Mouse (Mus musculus) lung, embryonic 16.5 days (tissue): Measurements from ENCODE around the gene Rassf7. TPM values are rescaled to one million over a fixed set of nuclear protein-coding genes. Genes with fewer than 3 reads are reported as not detected.

Experiments used
- ATAC-seq: fragments of 200-750 bp; cut with Nextera tagmentation; 2 replicates; pipeline ENCODE4 v1.8.0; 2017; ENCODE audit warnings: low read depth, mild to moderate bottlenecking, moderate library complexity
- H3K27ac ChIP-seq: fragments of 300-500 bp; sonication (generic); 2 replicates; pipeline ENCODE4 v1.5.1; 2014; ENCODE audit warnings: mild to moderate bottlenecking, control low read depth, low read length
- H3K27me3 ChIP-seq: fragments of 300-500 bp; sonication (generic); 2 replicates; pipeline ENCODE4 v1.6.1; 2014; ENCODE audit warnings: low read depth, low read length, mixed read lengths; ENCODE audit not compliant: control insufficient read depth, insufficient read depth
- H3K36me3 ChIP-seq: fragments of 300-500 bp; sonication (generic); 2 replicates; pipeline ENCODE4 v1.6.1; 2014; ENCODE audit warnings: low read length; ENCODE audit not compliant: control insufficient read depth, insufficient read depth
- H3K4me1 ChIP-seq: fragments of 300-500 bp; sonication (generic); replicated peaks from 2 replicates; pipeline ENCODE4 v1.6.1; 2014; ENCODE audit warnings: low read length, mixed read lengths; ENCODE audit not compliant: control insufficient read depth, insufficient read depth
- H3K4me2 ChIP-seq: fragments of 300-500 bp; sonication (generic); 2 replicates; pipeline ENCODE4 v1.6.1; 2014; ENCODE audit warnings: low read depth, low read length, control low read depth
- H3K4me3 ChIP-seq: fragments of 300-500 bp; sonication (generic); 2 replicates; pipeline ENCODE4 v1.5.1; 2014; ENCODE audit warnings: mild to moderate bottlenecking, low read length, control low read depth
- H3K9ac ChIP-seq: fragments of 300-500 bp; sonication (generic); 2 replicates; pipeline ENCODE4 v1.6.1; 2014; ENCODE audit warnings: low read length, control low read depth
- H3K9me3 ChIP-seq: fragments of 300-500 bp; sonication (generic); 2 replicates; pipeline ENCODE4 v1.6.1; 2016; ENCODE audit warnings: low read length; ENCODE audit not compliant: control insufficient read depth
- WGBS: fragments of 180-500 bp; shearing (Covaris S2); extraction: QIAGEN DNeasy Blood & Tissue Kit; methylation state at CpG from one replicate; pipeline ENCODE4 v1.1.7; 2014; 5-methylcytosine and 5-hydroxymethylcytosine counted together
- polyA plus RNA-seq: library from polyadenylated mRNA; unstranded; fragments of >200 nt; fragmentation: Nextera tagmentation; extraction: Ambion mirVana; gene quantifications from 2 replicates; pipeline ENCODE4 v1.2.1, GENCODE M21; 2015

Rassf7 gene
- polyA plus RNA-seq, 1 experiment from 2014 or later = 69.4 TPM

- peak overlapping the region; percentile 68 for H3K27ac ChIP-seq
- peaks cover 19% of the 10 kb centered on the region for H3K4me1 ChIP-seq
- H3K36me3 ChIP-seq = peaks cover 29% of the 10 kb centered on the region
- peak overlapping the region; percentile 94 for H3K4me3 ChIP-seq
- no peaks in the 10 kb centered on the region for H3K9me3 ChIP-seq
- H3K4me2 ChIP-seq = peak overlapping the region; percentile 96
- peak overlapping the region; percentile 63 for H3K9ac ChIP-seq
- WGBS = 0% methylated on average over 23 of the region's 23 CpGs
- ATAC-seq = no peak
- peaks cover 4% of the 10 kb centered on the region; the same call in 1 of the 2 replicates for H3K27me3 ChIP-seq
These were observed 21.3 kb upstream of the Rassf7 start for GRCm38 (mm10) chr7:141194409-141194808.

- Histone ChIP-seq H3K27ac (peak overlapping the region; percentile 68), H3K36me3 (peaks cover 25% of the 10 kb centered on the region), H3K27me3 (peaks cover 4% of the 10 kb centered on the region; the same call in 1 of the 2 replicates), H3K4me3 (peak overlapping the region; percentile 94), H3K4me1 (peaks cover 19% of the 10 kb centered on the region), H3K9ac (peak overlapping the region; percentile 63), H3K9me3 (no peaks in the 10 kb centered on the region), H3K4me2 (peak overlapping the region; percentile 96)
- 0% methylated on average over 28 of the region's 28 CpGs for WGBS
- peak; percentile 6; the same call in 1 of the 2 replicates for ATAC-seq
These were observed 20.8 kb upstream of the Rassf7 start for GRCm38 (mm10) chr7:141194830-141195229.

- Histone ChIP-seq H3K4me2 (no peak overlapping the region), H3K27me3 (peaks cover 4% of the 10 kb centered on the region; the same call in 1 of the 2 replicates), H3K4me1 (peaks cover 19% of the 10 kb centered on the region), H3K27ac (no peak overlapping the region), H3K36me3 (peaks cover 16% of the 10 kb centered on the region), H3K9ac (no peak overlapping the region), H3K4me3 (no peak overlapping the region), H3K9me3 (no peaks in the 10 kb centered on the region)
- 88% methylated on average over 2 of the region's 2 CpGs for WGBS
- ATAC-seq = no peak
These were observed 19.9 kb upstream of the Rassf7 start for GRCm38 (mm10) chr7:141195754-141196153.

GRCm38 (mm10) chr7:141196619-141197282 is 18.9 kb upstream of the Rassf7 start:
- H3K9ac ChIP-seq = no peak overlapping the region
- no peak overlapping the region for H3K27ac ChIP-seq
- 87% methylated on average over 8 of the region's 8 CpGs for WGBS
- H3K4me3 ChIP-seq = no peak overlapping the region
- peaks cover 4% of the 10 kb centered on the region; the same call in 1 of the 2 replicates for H3K27me3 ChIP-seq
- no peaks in the 10 kb centered on the region for H3K9me3 ChIP-seq
- peaks cover 6% of the 10 kb centered on the region for H3K36me3 ChIP-seq
- H3K4me2 ChIP-seq = no peak overlapping the region
- no peak for ATAC-seq
- H3K4me1 ChIP-seq = peaks cover 17% of the 10 kb centered on the region

- Histone ChIP-seq H3K4me2 (no peak overlapping the region), H3K36me3 (no peaks in the 10 kb centered on the region), H3K4me3 (no peak overlapping the region), H3K4me1 (peaks cover 3% of the 10 kb centered on the region), H3K27me3 (peaks cover 4% of the 10 kb centered on the region; the same call in 1 of the 2 replicates), H3K9me3 (no peaks in the 10 kb centered on the region), H3K9ac (no peak overlapping the region), H3K27ac (no peak overlapping the region)
- 89% methylated on average over 4 of the region's 4 CpGs for WGBS
- ATAC-seq = no peak
These were observed 17.5 kb upstream of the Rassf7 start for GRCm38 (mm10) chr7:141198121-141198520.

GRCm38 (mm10) chr7:141204546-141204945 is 11.1 kb upstream of the Rassf7 start:
- H3K4me1 ChIP-seq = no peaks in the 10 kb centered on the region
- no peaks in the 10 kb centered on the region for H3K9me3 ChIP-seq
- H3K4me2 ChIP-seq = no peak overlapping the region
- no peak overlapping the region for H3K27ac ChIP-seq
- H3K9ac ChIP-seq = no peak overlapping the region
- H3K36me3 ChIP-seq = no peaks in the 10 kb centered on the region
- no peak for ATAC-seq
- H3K4me3 ChIP-seq = no peak overlapping the region
- WGBS = 57% methylated on average over 3 of the region's 3 CpGs
- no peaks in the 10 kb centered on the region for H3K27me3 ChIP-seq

- 86% methylated on average over 5 of the region's 5 CpGs for whole genome bisulfite sequencing
- no peak overlapping the region for H3K9ac ChIP-seq
- ATAC-seq = no peak
These were observed 10.2 kb upstream of the Rassf7 start for GRCm38 (mm10) chr7:141205504-141205903.

GRCm38 (mm10) chr7:141206182-141206937 is 9.3 kb upstream of the Rassf7 start:
- Histone ChIP-seq H3K9me3 (no peaks in the 10 kb centered on the region), H3K27ac (no peak overlapping the region), H3K27me3 (no peaks in the 10 kb centered on the region), H3K4me2 (no peak overlapping the region), H3K36me3 (no peaks in the 10 kb centered on the region), H3K9ac (no peak overlapping the region), H3K4me1 (no peaks in the 10 kb centered on the region), H3K4me3 (no peak overlapping the region)
- ATAC-seq = no peak
- WGBS = 88% methylated on average over 18 of the region's 18 CpGs

More at GRCm38 (mm10) chr7:141205504-141205903, 10.2 kb upstream of the Rassf7 start:
- no peaks in the 10 kb centered on the region for H3K27me3 ChIP-seq
- no peak overlapping the region for H3K4me2 ChIP-seq
- no peak overlapping the region for H3K27ac ChIP-seq
- no peak overlapping the region for H3K4me3 ChIP-seq
- H3K4me1 ChIP-seq = no peaks in the 10 kb centered on the region
- no peaks in the 10 kb centered on the region for H3K36me3 ChIP-seq
- H3K9me3 ChIP-seq = no peaks in the 10 kb centered on the region

GRCm38 (mm10) chr7:141209526-141209925 is 6.1 kb upstream of the Rassf7 start:
- no peak for ATAC-seq

More at GRCm38 (mm10) chr7:141209526-141209925, 6.1 kb upstream of the Rassf7 start:
- 53% methylated on average over 3 of the region's 3 CpGs for WGBS
- Histone ChIP-seq H3K4me2 (no peak overlapping the region), H3K9me3 (no peaks in the 10 kb centered on the region), H3K4me3 (no peak overlapping the region), H3K27me3 (no peaks in the 10 kb centered on the region), H3K9ac (no peak overlapping the region), H3K4me1 (peaks cover 5% of the 10 kb centered on the region; the same call in 1 of the 2 replicates), H3K36me3 (no peaks in the 10 kb centered on the region), H3K27ac (no peak overlapping the region)
